In the genomic region with DNA sequence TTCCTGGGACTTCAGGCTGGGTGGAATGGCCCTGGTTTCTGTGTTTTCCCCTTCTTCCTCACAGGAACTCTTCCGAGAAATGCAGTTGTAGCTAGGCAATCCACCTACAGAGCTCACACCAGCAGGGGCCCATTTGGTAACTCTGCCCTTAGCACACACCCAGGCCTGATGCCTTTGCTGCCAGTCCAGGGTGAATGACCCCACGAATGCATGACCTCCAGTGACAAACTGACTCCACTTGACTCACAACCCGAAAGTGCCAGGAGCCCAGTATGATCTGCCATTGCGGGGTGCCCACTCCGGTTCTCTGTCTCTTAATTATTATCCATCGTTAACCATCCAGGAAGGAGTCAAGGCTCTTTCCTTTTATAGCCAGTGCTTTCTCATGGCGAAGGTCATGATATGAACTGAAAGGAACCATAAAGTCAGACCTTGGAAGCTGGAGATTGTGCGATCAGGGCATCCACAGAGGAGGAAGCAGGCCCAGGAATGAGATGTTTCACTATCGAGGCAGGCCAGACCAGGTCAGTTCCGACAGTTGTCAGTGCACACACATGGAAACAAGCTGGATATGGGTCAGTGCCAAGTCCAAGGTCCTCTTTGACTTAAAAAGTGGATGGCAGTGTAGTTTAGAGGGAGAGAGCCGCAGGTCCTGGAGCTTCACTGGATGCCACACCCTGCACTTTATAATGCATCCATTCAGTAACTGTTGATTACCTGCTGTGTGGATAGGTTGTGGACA, we compare ENCODE assay signal across 21 mouse cellular contexts. TPM values are rescaled to one million over a fixed set of nuclear protein-coding genes. Genes with fewer than 3 reads are reported as not detected.
DNase-seq lines count a peak whose midpoint lies in the region; ATAC-seq and TF ChIP-seq lines count a peak whose summit lies in the region.
"Had no signal": no experiment of that assay in that cellular context is flagged by ENCODE, and none has a peak within 500 bp of the region (broad histone marks: within the 10 kb centered on the region; RNA-seq: fewer than 3 reads in every experiment).

Slc51b (minus strand) TSS at position 196 of the 742 bp plus-strand sequence.

- no peaks in the 10 kb centered on the region for H3K36me3 ChIP-seq in liver, postnatal 0 days (replicated peaks; ENCODE audit: insufficient read depth, low read length)
- no peaks in the 10 kb centered on the region for H3K36me3 ChIP-seq in liver, embryonic 11.5 days (ENCODE audit: control insufficient read depth, insufficient read depth, low read length)
- H3K36me3 ChIP-seq in intestine, embryonic 15.5 days = no peaks in the 10 kb centered on the region
- H3K36me3 ChIP-seq in kidney, embryonic 16.5 days (ENCODE audit: insufficient read depth, low read length) = no peaks in the 10 kb centered on the region
- H3K36me3 ChIP-seq: midbrain, embryonic 12.5 days had no signal

- WGBS in liver, postnatal 0 days (ENCODE audit: insufficient replicate concordance) = 69% methylated on average over 11 of the region's 11 CpGs
- WGBS in liver, embryonic 11.5 days = 81% methylated on average over 11 of the region's 11 CpGs
- WGBS in intestine, embryonic 15.5 days = 61% methylated on average over 11 of the region's 11 CpGs
- WGBS in kidney, embryonic 16.5 days = 69% methylated on average over 11 of the region's 11 CpGs

- H3K27me3 ChIP-seq in liver, postnatal 0 days (ENCODE audit: insufficient read depth, low read length) = no peaks in the 10 kb centered on the region
- no peaks in the 10 kb centered on the region for H3K27me3 ChIP-seq in liver, embryonic 11.5 days (replicated peaks; ENCODE audit: control insufficient read depth, insufficient read depth, low read length)
- H3K27me3 ChIP-seq in intestine, embryonic 15.5 days (replicated peaks) = no peaks in the 10 kb centered on the region
- H3K27me3 ChIP-seq in kidney, embryonic 16.5 days (ENCODE audit: insufficient read depth, low read length) = no peaks in the 10 kb centered on the region
- H3K27me3 ChIP-seq: midbrain, embryonic 12.5 days had no signal

- H3K27ac ChIP-seq in liver, postnatal 0 days (ENCODE audit: low read depth) = peak within 1 kb of the TSS; percentile 79
- no peak within 1 kb of the TSS for H3K27ac ChIP-seq in liver, embryonic 11.5 days (ENCODE audit: low read depth, low read length)
- H3K27ac ChIP-seq in intestine, embryonic 15.5 days = peak within 1 kb of the TSS; percentile 64
- peak within 1 kb of the TSS; percentile 44; the same call in 1 of the 2 replicates for H3K27ac ChIP-seq in kidney, embryonic 16.5 days (ENCODE audit: low read length)
- H3K27ac ChIP-seq: midbrain, embryonic 12.5 days had no signal

- no peaks in the 10 kb centered on the region for H3K9me3 ChIP-seq in liver, postnatal 0 days (ENCODE audit: low read length)
- H3K9me3 ChIP-seq in liver, embryonic 11.5 days (ENCODE audit: control insufficient read depth, low read length) = no peaks in the 10 kb centered on the region
- no peaks in the 10 kb centered on the region for H3K9me3 ChIP-seq in intestine, embryonic 15.5 days
- no peaks in the 10 kb centered on the region for H3K9me3 ChIP-seq in kidney, embryonic 16.5 days (ENCODE audit: low read length)
- H3K9me3 ChIP-seq: midbrain, embryonic 12.5 days had no signal

- peaks cover 3% of the 10 kb centered on the region; the same call in 1 of the 2 replicates for H3K4me1 ChIP-seq in liver, postnatal 0 days (ENCODE audit: insufficient read depth)
- H3K4me1 ChIP-seq in liver, embryonic 11.5 days (replicated peaks; ENCODE audit: control insufficient read depth, insufficient read depth, low read length) = no peaks in the 10 kb centered on the region
- H3K4me1 ChIP-seq in intestine, embryonic 15.5 days (replicated peaks) = no peaks in the 10 kb centered on the region
- H3K4me1 ChIP-seq in kidney, embryonic 16.5 days (ENCODE audit: insufficient read depth, low read length) = 0 out of 2 replicates have a peak, but pooled peaks cover 3% of the 10 kb centered on the region
- H3K4me1 ChIP-seq: midbrain, embryonic 12.5 days had no signal

- peak within 1 kb of the TSS; percentile 19; the same call in 1 of the 2 replicates for H3K4me2 ChIP-seq in liver, postnatal 0 days (ENCODE audit: low read depth, low read length)
- H3K4me2 ChIP-seq in liver, embryonic 11.5 days = no peak within 1 kb of the TSS
- peak within 1 kb of the TSS; percentile 39; the same call in 1 of the 2 replicates for H3K4me2 ChIP-seq in intestine, embryonic 15.5 days (replicated peaks)
- no peak within 1 kb of the TSS for H3K4me2 ChIP-seq in kidney, embryonic 16.5 days (replicated peaks; ENCODE audit: low read depth, low read length)
- H3K4me2 ChIP-seq: midbrain, embryonic 12.5 days had no signal

- ATAC-seq in liver, postnatal 0 days = peak; percentile 95
- no peak for ATAC-seq in liver, embryonic 11.5 days (replicated peaks; ENCODE audit: low FRiP score)
- ATAC-seq in intestine, embryonic 15.5 days = peak; percentile 77
- ATAC-seq in kidney, embryonic 16.5 days (ENCODE audit: low FRiP score, low TSS enrichment) = no peak
- ATAC-seq: forebrain, embryonic 14.5 days had no signal

- no peak for TF ChIP-seq CTCF in liver, postnatal 0 days (IDR thresholded peaks at IDR 0.05; ENCODE audit: low read depth)

- peak; percentile 53 for DNase-seq in liver, postnatal 0 days
- no peak for DNase-seq in liver, embryonic 11.5 days (ENCODE audit: low spot score)
- no peak for DNase-seq in frontal cortex, postnatal 10 days (ENCODE audit: low spot score in 2 of 2)
- no peak for DNase-seq in thymus, postnatal 10 days (ENCODE audit: low spot score in 2 of 2)
- DNase-seq in cerebellum, postnatal 36 days = no peak
- DNase-seq: cerebellum, adult 11-12 months; cerebellum, postnatal 25 days; heart, adult 11 months; lung, adult 2 months; lung, postnatal 4 days; retina, postnatal 1 day; right cerebral cortex, postnatal 4 days; thymus, postnatal 36 days had no signal

- no peak for TF ChIP-seq EP300 in liver, postnatal 0 days (IDR thresholded peaks at IDR 0.05; ENCODE audit: low read depth)

- no peak within 1 kb of the TSS for H3K9ac ChIP-seq in liver, postnatal 0 days (replicated peaks)
- H3K9ac ChIP-seq in liver, embryonic 11.5 days (ENCODE audit: low read depth, low read length) = no peak within 1 kb of the TSS
- H3K9ac ChIP-seq in intestine, embryonic 15.5 days = no peak within 1 kb of the TSS
- H3K9ac ChIP-seq in kidney, embryonic 16.5 days (replicated peaks; ENCODE audit: low read length) = no peak within 1 kb of the TSS
- H3K9ac ChIP-seq: midbrain, embryonic 12.5 days had no signal

- no peak within 1 kb of the TSS for H3K4me3 ChIP-seq in liver, postnatal 0 days (ENCODE audit: low read depth, low read length)
- no peak within 1 kb of the TSS for H3K4me3 ChIP-seq in liver, embryonic 11.5 days (ENCODE audit: low read depth, low read length)
- H3K4me3 ChIP-seq in intestine, embryonic 15.5 days (replicated peaks) = 0 out of 2 replicates have a peak within 1 kb of the TSS, but pooled peaks have one; percentile 7
- H3K4me3 ChIP-seq in kidney, embryonic 16.5 days (ENCODE audit: low read length) = no peak within 1 kb of the TSS
- H3K4me3 ChIP-seq: midbrain, embryonic 12.5 days had no signal

RNA-seq across cellular contexts. Expression of gene Slc51b, which starts in this region (rescaled TPM):
- 15.1 and 17.0 TPM in 2 replicates for polyA plus RNA-seq in liver, postnatal 0 days (2015; fragmentation: Nextera tagmentation; extraction: Ambion mirVana)
- polyA plus RNA-seq in liver, embryonic 11.5 days (2014; fragmentation: Nextera tagmentation; extraction: Ambion mirVana) = not detected in 2 replicates
- polyA plus RNA-seq in intestine, embryonic 15.5 days (2015; fragmentation: Nextera tagmentation; extraction: Ambion mirVana) = 7.4 and 8.7 TPM in 2 replicates
- 6.4 and 8.1 TPM in 2 replicates for polyA plus RNA-seq in kidney, embryonic 16.5 days (2015; fragmentation: Nextera tagmentation; extraction: Ambion mirVana)
- polyA plus RNA-seq: C2C12; forebrain, embryonic 14.5 days; heart, embryonic 14.5 days; limb, embryonic 14.5 days; lung, adult 2 months; midbrain, embryonic 12.5 days; testis, adult 2 months had no signal

Comparison
In these comparisons a context has a peak if more than half of its experiments do, and no peak if none do; other contexts are left out.
1. ATAC-seq: peak in liver, postnatal 0 days (single experiment) and intestine, embryonic 15.5 days (single experiment); none in liver, embryonic 11.5 days (single experiment) and kidney, embryonic 16.5 days (single experiment).
2. H3K4me2 ChIP-seq: peak in liver, postnatal 0 days (single experiment) and intestine, embryonic 15.5 days (single experiment); none in liver, embryonic 11.5 days (single experiment) and kidney, embryonic 16.5 days (single experiment).